Mouse (Mus musculus) kidney, postnatal 0 days (tissue): ENCODE results near the gene Bri3bp. TPM values are rescaled to one million over a fixed set of nuclear protein-coding genes. Genes with fewer than 3 reads are reported as not detected.
A peak's percentile ranks its signal among the peaks of the same experiment; 100 is the strongest.
"Not testable (repeated sequence)": the region's sequence is repeated elsewhere in the genome, so short reads cannot be mapped to it uniquely, and the experiment has no call there.

Source experiments
- ATAC-seq: fragments of 200-750 bp; cut with Nextera tagmentation; replicated peaks from 2 replicates; pipeline ENCODE4 v1.8.0; 2017; ENCODE audit warnings: low read depth, moderate number of reproducible peaks, moderate TSS enrichment, moderate library complexity; ENCODE audit not compliant: low FRiP score
- DNase-seq: peaks from one replicate; pipeline ENCODE4 v3.0.0-alpha.2; 2016; ENCODE audit warnings: low spot score
- H3K27ac ChIP-seq: fragments of 300-500 bp; sonication (generic); 2 replicates; pipeline ENCODE4 v1.5.1; 2014; ENCODE audit warnings: mild to moderate bottlenecking
- H3K27me3 ChIP-seq: fragments of 300-500 bp; sonication (generic); 2 replicates; pipeline ENCODE4 v1.6.1; 2014; ENCODE audit warnings: low read length, mixed read lengths; ENCODE audit not compliant: insufficient read depth
- H3K36me3 ChIP-seq: fragments of 300-500 bp; sonication (generic); 2 replicates; pipeline ENCODE4 v1.6.1; 2014; ENCODE audit warnings: low read length, mixed read lengths; ENCODE audit not compliant: insufficient read depth
- H3K4me1 ChIP-seq: fragments of 300-500 bp; sonication (generic); replicated peaks from 2 replicates; pipeline ENCODE4 v1.6.1; 2014; ENCODE audit warnings: antibody characterized with exemption, low read length, mixed read lengths; ENCODE audit not compliant: insufficient read depth
- H3K4me2 ChIP-seq: fragments of 300-500 bp; sonication (generic); 2 replicates; pipeline ENCODE4 v1.6.1; 2014; ENCODE audit warnings: mild to moderate bottlenecking, low read length, moderate library complexity, mixed read lengths
- H3K4me3 ChIP-seq: fragments of 300-500 bp; sonication (generic); replicated peaks from 2 replicates; pipeline ENCODE4 v1.5.1; 2014; ENCODE audit warnings: low read depth, low read length
- H3K9ac ChIP-seq: fragments of 300-500 bp; sonication (generic); 2 replicates; pipeline ENCODE4 v1.6.1; 2014; ENCODE audit warnings: low read depth, low read length
- H3K9me3 ChIP-seq: fragments of 300-500 bp; sonication (generic); replicated peaks from 2 replicates; pipeline ENCODE4 v1.6.1; 2016; ENCODE audit warnings: low read length, inconsistent platforms, mixed read lengths
- CTCF ChIP-seq: IDR thresholded peaks from 2 replicates; pipeline ENCODE4 v1.5.1; 2016; ENCODE audit warnings: antibody characterized with exemption, low read depth, mild to moderate bottlenecking, moderate library complexity
- WGBS: fragments of 180-500 bp; shearing (Covaris S2); extraction: QIAGEN DNeasy Blood & Tissue Kit; methylation state at CpG from one replicate; pipeline ENCODE4 v1.1.7; 2014; 5-methylcytosine and 5-hydroxymethylcytosine counted together
- polyA plus RNA-seq: library from polyadenylated mRNA; unstranded; fragments of >200 nt; fragmentation: Nextera tagmentation; extraction: Ambion mirVana; gene quantifications from 2 replicates; pipeline ENCODE4 v1.2.1, GENCODE M21; 2015

Gene Bri3bp
- 46.7 and 47.2 TPM in 2 replicates for polyA plus RNA-seq

DNA sequence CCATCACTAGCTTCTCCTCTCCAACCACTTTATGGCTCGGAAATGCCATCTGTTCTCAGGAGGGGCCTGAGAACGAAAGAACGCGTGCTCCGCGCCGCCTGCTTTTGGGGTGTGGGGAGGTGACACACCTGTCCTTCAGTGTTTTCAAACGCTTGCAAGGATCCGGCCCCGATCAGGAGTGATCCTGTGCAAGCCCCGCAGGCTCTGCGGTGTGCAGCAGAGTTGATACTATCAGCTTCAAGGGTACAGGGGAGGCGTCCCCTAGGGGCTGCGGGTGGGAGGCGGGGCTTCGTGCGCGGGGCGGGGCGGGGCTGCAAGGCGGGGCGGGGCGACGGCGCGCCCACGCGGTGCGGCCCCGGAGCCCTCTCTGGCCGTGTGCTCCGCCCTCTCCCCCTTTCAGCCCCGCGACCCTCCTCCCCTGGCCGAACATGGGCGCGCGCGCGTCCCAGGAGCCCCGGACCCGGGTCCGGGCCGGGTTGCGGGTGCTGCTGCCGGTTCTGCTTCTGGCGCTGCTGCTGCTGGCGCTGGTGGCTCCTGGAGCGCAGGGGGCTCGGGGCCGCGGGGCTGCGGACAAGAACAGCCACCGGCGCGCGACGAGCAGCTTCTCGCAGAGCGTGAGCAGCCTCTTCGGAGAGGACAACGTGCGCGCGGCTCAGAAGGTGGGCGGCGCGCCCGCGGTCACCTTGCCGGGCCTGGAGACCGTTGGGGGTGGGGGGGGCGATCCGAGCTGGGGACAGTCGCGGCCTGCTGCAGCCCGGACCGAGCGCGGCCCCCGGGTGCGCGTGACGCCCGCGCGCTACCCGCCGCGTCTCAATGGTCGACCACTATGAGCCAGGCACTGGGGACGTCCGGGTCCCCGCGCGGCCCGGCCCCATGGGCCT lies at the start of gene Bri3bp:
TSS of gene Bri3bp (plus strand) at position 335 of the 881 bp plus-strand sequence.
- TF ChIP-seq CTCF: peak; percentile 12; the same call in 1 of the 2 replicates
- H3K27me3 ChIP-seq: no peaks in the 10 kb centered on the region
- H3K9me3 ChIP-seq: no peaks in the 10 kb centered on the region
- peak within 1 kb of the TSS; percentile 72 for H3K27ac ChIP-seq
- 0 out of 2 replicates have a peak, but pooled peaks cover 8% of the 10 kb centered on the region for H3K4me1 ChIP-seq
- peak within 1 kb of the TSS; percentile 89 for H3K4me3 ChIP-seq
- H3K9ac ChIP-seq: peak within 1 kb of the TSS; percentile 84
- no peaks in the 10 kb centered on the region for H3K36me3 ChIP-seq
- H3K4me2 ChIP-seq: peak within 1 kb of the TSS; percentile 83
- WGBS: under 1% methylated on average over 79 of the region's 97 CpGs
- DNase-seq: peak; percentile 81
- ATAC-seq: peak; percentile 92

GRCm38 (mm10) chr5:125391609-125392008 lies 49.8 kb upstream of the Bri3bp start:
- no peak overlapping the region for H3K9ac ChIP-seq
- H3K27me3 ChIP-seq: no peaks in the 10 kb centered on the region
- TF ChIP-seq CTCF: no peak
- DNase-seq (peak; percentile 60), ATAC-seq (no peak)
- H3K36me3 ChIP-seq: no peaks in the 10 kb centered on the region
- H3K9me3 ChIP-seq: no peaks in the 10 kb centered on the region
- no peak overlapping the region for H3K4me2 ChIP-seq
- H3K4me1 ChIP-seq: peaks cover 26% of the 10 kb centered on the region
- no peak overlapping the region for H3K4me3 ChIP-seq
- peak overlapping the region; percentile 98 for H3K27ac ChIP-seq
- WGBS: 54% methylated on average over 5 of the region's 5 CpGs

DNA sequence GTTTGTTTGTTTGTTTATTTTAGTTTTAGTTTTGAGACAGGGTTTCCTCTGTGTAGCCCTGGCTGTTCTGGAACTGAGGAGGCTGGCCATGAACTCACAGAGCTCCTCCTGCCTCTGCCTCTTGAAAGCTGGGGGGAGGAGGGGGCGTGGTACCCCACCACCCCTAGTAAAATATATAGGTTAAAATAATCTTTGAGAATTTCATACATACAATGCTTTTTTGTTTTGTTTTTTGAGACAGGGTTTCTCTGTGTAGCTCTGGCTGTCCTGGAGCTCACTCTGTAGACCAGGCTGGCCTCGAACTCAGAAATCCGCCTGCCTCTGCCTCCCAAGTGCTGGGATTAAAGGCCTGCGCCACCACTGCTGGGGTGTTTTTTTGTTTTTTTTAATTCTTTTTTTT lies 49.2 kb upstream of the Bri3bp start:
- H3K9ac ChIP-seq, DNase-seq, H3K4me2 ChIP-seq, H3K4me3 ChIP-seq, ATAC-seq, H3K9me3 ChIP-seq, H3K36me3 ChIP-seq, H3K27me3 ChIP-seq: not testable (repeated sequence)
- Histone ChIP-seq H3K27ac (peak overlapping the region; percentile 98), H3K4me1 (peaks cover 26% of the 10 kb centered on the region)
- WGBS: 97% methylated on average over 3 of the region's 4 CpGs

- Histone ChIP-seq H3K9ac (peak overlapping the region; percentile 40), H3K36me3 (no peaks in the 10 kb centered on the region), H3K9me3 (no peaks in the 10 kb centered on the region), H3K4me3 (no peak overlapping the region), H3K27me3 (no peaks in the 10 kb centered on the region), H3K4me2 (peak overlapping the region; percentile 46), H3K4me1 (peaks cover 26% of the 10 kb centered on the region), H3K27ac (peak overlapping the region; percentile 98)
- ATAC-seq (no peak), DNase-seq (no peak)
- no peak for TF ChIP-seq CTCF
- 7% methylated on average over 1 of the region's 1 CpGs for WGBS
Measured at GRCm38 (mm10) chr5:125392618-125392976, 48.8 kb upstream of the Bri3bp start.

DNA sequence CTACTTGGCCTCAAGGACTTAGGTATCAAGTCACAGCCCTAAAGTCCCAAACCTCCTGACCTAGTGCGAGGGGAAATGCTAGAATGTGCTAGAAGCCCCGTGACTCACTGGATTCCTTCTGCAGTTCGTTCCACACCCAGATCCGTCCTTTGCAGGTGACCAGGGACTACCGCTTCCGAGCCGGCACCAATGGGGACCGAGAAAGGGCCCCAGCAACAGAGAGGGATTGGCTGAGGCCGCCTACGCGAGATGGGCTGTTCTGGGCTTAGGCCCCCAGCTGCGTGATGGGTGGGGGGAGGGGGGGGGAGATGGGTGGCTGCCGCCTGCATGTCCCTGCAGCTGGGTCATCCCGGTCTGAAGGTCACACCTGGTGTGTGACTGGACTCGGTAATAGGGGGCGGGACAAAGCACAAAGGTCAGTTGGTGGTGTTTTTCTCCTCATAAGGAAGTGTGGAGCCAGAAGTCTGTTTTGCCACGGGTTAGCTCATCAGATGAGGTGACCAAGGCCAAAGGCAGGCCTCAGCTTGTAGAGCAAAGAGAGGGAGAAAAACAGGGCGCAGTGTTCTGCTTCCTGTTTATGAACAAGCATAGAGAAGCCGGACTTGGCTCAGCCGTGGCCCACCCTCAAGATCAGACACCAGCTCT lies 48.3 kb upstream of the Bri3bp start:
- ATAC-seq: peak; percentile 95
- H3K36me3 ChIP-seq: no peaks in the 10 kb centered on the region
- H3K27ac ChIP-seq: peak overlapping the region; percentile 98
- no peaks in the 10 kb centered on the region for H3K9me3 ChIP-seq
- no peaks in the 10 kb centered on the region for H3K27me3 ChIP-seq
- no peak for TF ChIP-seq CTCF
- peaks cover 26% of the 10 kb centered on the region for H3K4me1 ChIP-seq
- peak overlapping the region; percentile 40 for H3K9ac ChIP-seq
- under 1% methylated on average over 20 of the region's 20 CpGs for WGBS
- peak overlapping the region; percentile 48 for H3K4me2 ChIP-seq
- 0 out of 2 replicates have a peak overlapping the region, but pooled peaks have one; percentile 2 for H3K4me3 ChIP-seq
- DNase-seq: peak; percentile 99
